Mouse (Mus musculus): ENCODE measurements around the gene Ppp1r9a.

DNA sequence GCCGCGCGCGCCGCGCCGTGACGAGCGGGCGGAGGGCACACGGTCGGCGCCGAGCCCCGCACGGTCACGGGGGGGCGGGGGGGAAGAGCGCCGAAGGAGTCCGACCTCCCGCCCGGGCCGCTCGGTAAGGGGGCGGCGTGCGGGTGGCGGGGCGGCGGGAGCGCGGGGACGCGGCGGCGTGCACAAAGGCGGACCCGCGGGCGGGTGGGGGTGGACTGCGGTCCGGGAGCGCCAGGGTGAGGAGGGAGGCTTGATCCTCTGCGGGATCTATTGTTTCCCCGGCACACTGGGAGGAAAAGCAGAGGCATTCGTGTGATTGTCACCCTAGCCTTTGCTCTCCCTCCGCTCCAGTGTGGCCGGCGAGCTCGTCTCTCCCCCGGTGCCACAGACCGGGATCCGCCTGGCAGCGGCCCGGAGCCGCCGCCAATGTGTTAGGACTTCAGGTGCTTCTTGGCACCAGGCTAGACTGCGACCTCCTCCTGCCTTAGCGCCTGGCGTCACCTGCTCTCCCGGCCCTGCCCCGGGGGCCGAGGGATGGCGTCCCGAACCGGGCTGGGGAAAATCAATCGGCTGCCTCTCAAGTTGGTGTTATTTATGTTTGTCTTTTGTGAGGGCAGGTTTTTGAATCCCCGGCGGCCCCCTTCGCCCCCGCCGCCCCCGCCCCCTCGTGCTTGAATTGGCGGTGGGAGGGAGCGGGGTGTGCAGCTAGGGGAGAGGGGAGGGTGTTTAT, 773 bp downstream of the Ppp1r9a start:
- TF ChIP-seq E2F4 (IDR thresholded peaks at IDR 0.05; ENCODE audit: insufficient read depth) (no peak), TCF12 (IDR thresholded peaks at IDR 0.05; ENCODE audit: insufficient read depth, poor library complexity, severe bottlenecking) (no peak), REST (IDR thresholded peaks at IDR 0.05; ENCODE audit: insufficient read depth, insufficient read length) (no peak), POLR2A (IDR thresholded peaks at IDR 0.05; ENCODE audit: insufficient read length, low read depth) (no peak), USF1 (IDR thresholded peaks at IDR 0.05; ENCODE audit: low read depth) (no peak), CEBPB (IDR thresholded peaks at IDR 0.05; ENCODE audit: insufficient read depth, poor library complexity, severe bottlenecking) (no peak), MAX (IDR thresholded peaks at IDR 0.05; ENCODE audit: low read depth) (no peak), POLR2AphosphoS2 (IDR thresholded peaks at IDR 0.05; ENCODE audit: insufficient read length, low read depth) (no peak), TCF3 (IDR thresholded peaks at IDR 0.05; ENCODE audit: insufficient read length, low read depth) (no peak), MYOD1 (IDR thresholded peaks at IDR 0.05; ENCODE audit: control insufficient read depth in 1 of 3, insufficient read length in 2 of 3, low read depth in 2 of 3) (no peak)

Measured in myocyte (in vitro differentiated cells).